Mouse (Mus musculus) MEL (cell line): ENCODE measurements at regions not wholly inside any gene's neighbourhood (a gene's known extent, or its start where the extent isn't known, plus 50 kb on each side); places are given as distances from the start of the nearest gene placed in this dataset.

Source experiments
- DNase-seq: peaks from one replicate; pipeline ENCODE4 v3.0.0; 2011; ENCODE audit warnings: low read depth, low spot score
- H3K27ac ChIP-seq: 2 replicates; pipeline ENCODE4 v1.5.1; 2012; ENCODE audit warnings: low read depth, mild to moderate bottlenecking, control low read depth, low read length, moderate library complexity; ENCODE audit not compliant: control insufficient read depth
- H3K27me3 ChIP-seq, 2 experiments: fragments of 150-350 bp in 1 of 2; sonication (generic) in 1 of 2; 2 replicates each; pipeline ENCODE4 v1.6.1; 2012; ENCODE audit warnings: low read length in 2 of 2, mild to moderate bottlenecking in 2 of 2, improper control_type of control experiment in 1 of 2, moderate library complexity in 1 of 2; ENCODE audit not compliant: insufficient read depth in 2 of 2, control insufficient read depth in 1 of 2
- H3K36me3 ChIP-seq, 2 experiments: 2 replicates each; pipeline ENCODE4 v1.6.1; 2012 to 2014; ENCODE audit warnings: low read length in 2 of 2, improper control_type of control experiment in 1 of 2, inconsistent platforms in 1 of 2, mild to moderate bottlenecking in 1 of 2; ENCODE audit not compliant: insufficient read depth in 2 of 2, control insufficient read depth in 1 of 2
- H3K4me1 ChIP-seq, 2 experiments: fragments of 150-350 bp in 1 of 2; sonication (generic) in 1 of 2; 2 replicates each; pipeline ENCODE4 v1.6.1; 2012; ENCODE audit warnings: low read length in 2 of 2, improper control_type of control experiment in 1 of 2, mild to moderate bottlenecking in 1 of 2; ENCODE audit not compliant: insufficient read depth in 2 of 2, control insufficient read depth in 1 of 2
- H3K4me3 ChIP-seq, 2 experiments: fragments of 150-350 bp in 1 of 2; sonication (generic) in 1 of 2; 2 replicates each; pipeline ENCODE4 v1.5.1; 2012; ENCODE audit warnings: low read depth in 2 of 2, low read length in 2 of 2, mild to moderate bottlenecking in 2 of 2, moderate library complexity in 2 of 2, control low read depth in 1 of 2, improper control_type of control experiment in 1 of 2; ENCODE audit not compliant: control insufficient read depth in 1 of 2, insufficient read depth in 1 of 2
- H3K79me2 ChIP-seq: 2 replicates; pipeline ENCODE4 v1.6.1; 2012; ENCODE audit warnings: mild to moderate bottlenecking, low read length, moderate library complexity; ENCODE audit not compliant: control insufficient read depth, poor library complexity, insufficient read depth
- H3K9ac ChIP-seq: 2 replicates; pipeline ENCODE4 v1.6.1; 2012; ENCODE audit warnings: low read depth, mild to moderate bottlenecking, control low read depth, low read length, moderate library complexity; ENCODE audit not compliant: control insufficient read depth, poor library complexity, severe bottlenecking
- H3K9me3 ChIP-seq: fragments of 150-350 bp; sonication (generic); replicated peaks from 2 replicates; pipeline ENCODE4 v1.6.1; 2012; ENCODE audit warnings: mild to moderate bottlenecking, low read length, improper control_type of control experiment, moderate library complexity; ENCODE audit not compliant: insufficient read depth
- CHD2 ChIP-seq: IDR thresholded peaks from 2 replicates; pipeline ENCODE4 v1.6.1; 2011; ENCODE audit warnings: low read length, improper control_type of control experiment
- E2F4 ChIP-seq: IDR thresholded peaks from 2 replicates; pipeline ENCODE4 v1.6.1; 2011; ENCODE audit warnings: low read depth, low read length, improper control_type of control experiment, borderline replicate concordance
- ELF1 ChIP-seq: IDR thresholded peaks from 2 replicates; pipeline ENCODE4 v1.6.1; 2014; ENCODE audit warnings: low read depth, mild to moderate bottlenecking, inconsistent platforms, low read length, improper control_type of control experiment, moderate library complexity
- EP300 ChIP-seq, 2 experiments: IDR thresholded peaks; 2 replicates each; pipeline ENCODE4 v1.6.1; 2011; ENCODE audit warnings: improper control_type of control experiment in 2 of 2, low read length in 2 of 2, low read depth in 1 of 2, mild to moderate bottlenecking in 1 of 2
- ETS1 ChIP-seq: IDR thresholded peaks from 2 replicates; pipeline ENCODE4 v1.6.1; 2012; ENCODE audit warnings: low read depth, mild to moderate bottlenecking, inconsistent platforms, low read length, improper control_type of control experiment, moderate library complexity
- GATA1 ChIP-seq: IDR thresholded peaks from 2 replicates; pipeline ENCODE4 v1.6.1; 2011; ENCODE audit warnings: low read depth, low read length, improper control_type of control experiment
- HCFC1 ChIP-seq: IDR thresholded peaks from 2 replicates; pipeline ENCODE4 v1.6.1; 2012; ENCODE audit warnings: low read depth, mild to moderate bottlenecking, inconsistent platforms, low read length, improper control_type of control experiment, moderate library complexity
- JUND ChIP-seq: IDR thresholded peaks from 2 replicates; pipeline ENCODE4 v1.6.1; 2011; ENCODE audit warnings: low read depth, mild to moderate bottlenecking, improper control_type of control experiment, low read length
- MAFK ChIP-seq: IDR thresholded peaks from 2 replicates; pipeline ENCODE4 v1.6.1; 2011; ENCODE audit warnings: low read depth, mild to moderate bottlenecking, low read length, improper control_type of control experiment, borderline replicate concordance
- MEF2A ChIP-seq: IDR thresholded peaks from 2 replicates; pipeline ENCODE4 v1.6.1; 2014; ENCODE audit warnings: low read depth, mild to moderate bottlenecking, inconsistent platforms, low read length, improper control_type of control experiment; ENCODE audit not compliant: poor library complexity, insufficient replicate concordance, severe bottlenecking; ENCODE audit errors: extremely low read depth
- MYB ChIP-seq: IDR thresholded peaks from 2 replicates; pipeline ENCODE4 v1.6.1; 2011; ENCODE audit warnings: mild to moderate bottlenecking, low read depth, low read length, improper control_type of control experiment
- MYC ChIP-seq: IDR thresholded peaks from 2 replicates; pipeline ENCODE4 v1.6.1; 2011; ENCODE audit warnings: low read depth, mild to moderate bottlenecking, low read length, improper control_type of control experiment, moderate library complexity
- NRF1 ChIP-seq: IDR thresholded peaks from 2 replicates; pipeline ENCODE4 v1.6.1; 2014; ENCODE audit warnings: low read depth, mild to moderate bottlenecking, inconsistent platforms, low read length, improper control_type of control experiment, moderate library complexity; ENCODE audit not compliant: poor library complexity, insufficient read depth, severe bottlenecking
- POLR2A ChIP-seq, 2 experiments: IDR thresholded peaks; 2 replicates each; pipeline ENCODE4 v1.6.1; 2011 to 2012; ENCODE audit warnings: low read length in 2 of 2, mild to moderate bottlenecking in 2 of 2, control low read depth in 1 of 2, improper control_type of control experiment in 1 of 2, low read depth in 1 of 2, moderate library complexity in 1 of 2; ENCODE audit not compliant: control insufficient read depth in 1 of 2, insufficient read depth in 1 of 2, poor library complexity in 1 of 2
- POLR2AphosphoS2 ChIP-seq: IDR thresholded peaks from 2 replicates; pipeline ENCODE4 v1.6.1; 2011; ENCODE audit warnings: low read length, improper control_type of control experiment
- RAD21 ChIP-seq: IDR thresholded peaks from 2 replicates; pipeline ENCODE4 v1.6.1; 2011; ENCODE audit warnings: mild to moderate bottlenecking, low read depth, low read length, improper control_type of control experiment
- RCOR1 ChIP-seq: IDR thresholded peaks from 2 replicates; pipeline ENCODE4 v1.6.1; 2012; ENCODE audit warnings: low read depth, mild to moderate bottlenecking, inconsistent platforms, low read length, improper control_type of control experiment
- SIN3A ChIP-seq: IDR thresholded peaks from 2 replicates; pipeline ENCODE4 v1.6.1; 2012; ENCODE audit warnings: low read length, improper control_type of control experiment, inconsistent platforms
- SMC3 ChIP-seq: IDR thresholded peaks from 2 replicates; pipeline ENCODE4 v1.6.1; 2011; ENCODE audit warnings: low read depth, low read length, improper control_type of control experiment
- TAL1 ChIP-seq: IDR thresholded peaks from 2 replicates; pipeline ENCODE4 v1.6.1; 2012; ENCODE audit warnings: mild to moderate bottlenecking, inconsistent platforms, low read length, moderate library complexity, mixed read lengths
- TBP ChIP-seq: IDR thresholded peaks from 2 replicates; pipeline ENCODE4 v1.8.0; 2011; ENCODE audit warnings: low read depth, low read length, improper control_type of control experiment
- TCF12 ChIP-seq: IDR thresholded peaks from 2 replicates; pipeline ENCODE4 v1.6.1; 2014; ENCODE audit warnings: low read depth, mild to moderate bottlenecking, inconsistent platforms, low read length, improper control_type of control experiment, moderate library complexity
- USF2 ChIP-seq, 2 experiments: IDR thresholded peaks; 2 replicates each; pipeline ENCODE4 v1.6.1; 2011 to 2012; ENCODE audit warnings: improper control_type of control experiment in 2 of 2, low read length in 2 of 2, borderline replicate concordance in 1 of 2, inconsistent platforms in 1 of 2, low read depth in 1 of 2, mild to moderate bottlenecking in 1 of 2; ENCODE audit not compliant: insufficient read depth in 1 of 2
- ZC3H11A ChIP-seq: IDR thresholded peaks from 2 replicates; pipeline ENCODE4 v1.6.1; 2012; ENCODE audit warnings: low read depth, mild to moderate bottlenecking, inconsistent platforms, low read length, improper control_type of control experiment
- ZNF384 ChIP-seq: IDR thresholded peaks from 2 replicates; pipeline ENCODE4 v1.6.1; 2012; ENCODE audit warnings: low read depth, mild to moderate bottlenecking, inconsistent platforms, low read length, improper control_type of control experiment

DNA sequence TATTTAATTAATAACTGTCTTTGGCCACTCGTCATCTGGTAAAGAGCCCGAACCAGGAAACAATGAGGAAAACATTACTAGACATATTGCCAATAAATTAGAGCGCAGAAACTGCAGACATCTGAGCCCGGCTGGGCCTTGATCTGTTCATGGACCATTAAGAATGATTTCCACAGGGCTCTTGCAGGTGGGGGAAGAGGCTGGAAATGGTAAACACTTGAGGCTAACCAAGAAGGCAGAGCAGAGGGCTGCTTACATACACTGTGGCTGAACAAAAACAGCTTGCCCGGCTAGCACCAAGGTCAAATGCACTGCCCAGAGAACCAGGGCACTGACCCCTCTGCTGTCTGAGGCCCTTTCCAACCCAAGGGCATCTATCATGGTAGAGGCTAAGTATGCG lies 115.5 kb upstream of the Twist2 start:
- no peak overlapping the region for H3K4me3 ChIP-seq
- no peak overlapping the region for H3K9ac ChIP-seq
- no peak overlapping the region for H3K27ac ChIP-seq
- H3K9me3 ChIP-seq = no peaks in the 10 kb centered on the region
- no peaks in the 10 kb centered on the region for H3K79me2 ChIP-seq
- DNase-seq = no peak
- no peaks in the 10 kb centered on the region for H3K36me3 ChIP-seq
- TF ChIP-seq MAFK (no peak), ETS1 (no peak), TCF12 (no peak), MYB (no peak), E2F4 (no peak), ZC3H11A (no peak), POLR2A (IDR thresholded peaks at IDR 0.05; ENCODE audit: control insufficient read depth in 1 of 2, insufficient read depth in 1 of 2, low read depth in 1 of 2, low read length in 2 of 2, poor library complexity in 1 of 2) (no peak), USF2 (IDR thresholded peaks at IDR 0.05; ENCODE audit: borderline replicate concordance in 1 of 2, insufficient read depth in 1 of 2, low read depth in 1 of 2, low read length in 2 of 2) (no peak), MEF2A (no peak), TAL1 (no peak), POLR2AphosphoS2 (no peak), HCFC1 (no peak), CHD2 (no peak), RAD21 (no peak), JUND (no peak), SIN3A (no peak), MYC (no peak)
- H3K4me1 ChIP-seq = no peaks in the 10 kb centered on the region
- H3K27me3 ChIP-seq = no peaks in the 10 kb centered on the region

DNA sequence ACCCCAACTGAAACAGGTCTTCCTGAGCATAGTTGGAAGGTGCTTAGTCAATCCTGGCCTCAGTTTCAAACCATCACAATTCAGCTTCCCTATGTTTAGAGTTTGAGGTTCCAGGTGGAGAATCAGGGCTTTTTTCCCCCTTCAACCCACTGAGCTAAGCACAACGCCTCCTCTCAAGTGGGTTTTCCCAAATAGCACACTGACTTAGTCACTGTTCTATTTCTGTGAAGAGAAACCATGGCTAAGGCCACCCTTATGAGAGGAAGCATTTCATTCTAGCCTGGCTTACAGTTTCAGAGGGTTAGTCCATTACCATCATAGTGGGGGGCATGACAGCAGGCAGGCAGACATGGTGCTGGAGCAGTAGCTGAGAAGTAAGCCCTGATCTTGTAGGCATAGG lies 109.7 kb upstream of the Twist2 start:
- H3K9me3 ChIP-seq = no peaks in the 10 kb centered on the region
- H3K79me2 ChIP-seq = no peaks in the 10 kb centered on the region
- H3K4me3 ChIP-seq = no peak overlapping the region
- H3K9ac ChIP-seq = no peak overlapping the region
- TF ChIP-seq NRF1 = no peak
- TF ChIP-seq RAD21 = no peak
- TF ChIP-seq RCOR1 = no peak
- no peak for TF ChIP-seq ELF1
- TF ChIP-seq MAFK = no peak
- TF ChIP-seq TCF12 = no peak
- TF ChIP-seq TAL1 = no peak
- no peak for TF ChIP-seq MYC
- no peak for TF ChIP-seq EP300 (IDR thresholded peaks at IDR 0.05; ENCODE audit: low read depth in 1 of 2, low read length in 2 of 2)
- TF ChIP-seq SMC3 = no peak
- TF ChIP-seq E2F4 = no peak
- TF ChIP-seq SIN3A = no peak
- TF ChIP-seq GATA1 = no peak
- no peak for TF ChIP-seq ETS1
- no peak for TF ChIP-seq USF2 (IDR thresholded peaks at IDR 0.05; ENCODE audit: borderline replicate concordance in 1 of 2, insufficient read depth in 1 of 2, low read depth in 1 of 2, low read length in 2 of 2)
- TF ChIP-seq TBP = no peak
- no peak for TF ChIP-seq POLR2A (IDR thresholded peaks at IDR 0.05; ENCODE audit: control insufficient read depth in 1 of 2, insufficient read depth in 1 of 2, low read depth in 1 of 2, low read length in 2 of 2, poor library complexity in 1 of 2)
- no peak for TF ChIP-seq ZNF384
- H3K36me3 ChIP-seq = no peaks in the 10 kb centered on the region
- no peak overlapping the region for H3K27ac ChIP-seq
- H3K4me1 ChIP-seq = no peaks in the 10 kb centered on the region
- H3K27me3 ChIP-seq = no peaks in the 10 kb centered on the region
- no peak for DNase-seq
